Mouse (Mus musculus) intestine, postnatal 0 days (tissue): ENCODE data around the gene Cacna2d2. TPM values are rescaled to one million over a fixed set of nuclear protein-coding genes. Genes with fewer than 3 reads are reported as not detected.
A peak's percentile ranks its signal among the peaks of the same experiment; 100 is the strongest.

ENCODE experiments used
- ATAC-seq: fragments of 200-750 bp; cut with Nextera tagmentation; 2 replicates; pipeline ENCODE4 v1.8.0; 2017; ENCODE audit warnings: mild to moderate bottlenecking, moderate TSS enrichment, moderate library complexity
- H3K27ac ChIP-seq: fragments of 300-500 bp; sonication (generic); 2 replicates; pipeline ENCODE4 v1.5.1; 2014; ENCODE audit warnings: mild to moderate bottlenecking, low read depth, low read length, moderate library complexity
- H3K27me3 ChIP-seq: fragments of 300-500 bp; sonication (generic); replicated peaks from 2 replicates; pipeline ENCODE4 v1.6.1; 2014; ENCODE audit warnings: low read length, mixed read lengths; ENCODE audit not compliant: control insufficient read depth, insufficient read depth
- H3K36me3 ChIP-seq: fragments of 300-500 bp; sonication (generic); 2 replicates; pipeline ENCODE4 v1.6.1; 2014; ENCODE audit warnings: mild to moderate bottlenecking, moderate library complexity; ENCODE audit not compliant: control insufficient read depth, insufficient read depth
- H3K4me1 ChIP-seq: fragments of 300-500 bp; sonication (generic); replicated peaks from 2 replicates; pipeline ENCODE4 v1.6.1; 2014; ENCODE audit warnings: antibody characterized with exemption, low read length, mixed read lengths; ENCODE audit not compliant: control insufficient read depth, insufficient read depth
- H3K4me2 ChIP-seq: fragments of 300-500 bp; sonication (generic); replicated peaks from 2 replicates; pipeline ENCODE4 v1.6.1; 2014; ENCODE audit warnings: low read depth, mild to moderate bottlenecking, moderate library complexity
- H3K4me3 ChIP-seq: fragments of 300-500 bp; sonication (generic); 2 replicates; pipeline ENCODE4 v1.5.1; 2014; ENCODE audit warnings: low read depth, low read length
- H3K9ac ChIP-seq: fragments of 300-500 bp; sonication (generic); 2 replicates; pipeline ENCODE4 v1.6.1; 2014; ENCODE audit warnings: mild to moderate bottlenecking, low read depth, low read length
- H3K9me3 ChIP-seq: fragments of 300-500 bp; sonication (generic); 2 replicates; pipeline ENCODE4 v1.6.1; 2016; ENCODE audit warnings: mixed run types; ENCODE audit not compliant: control insufficient read depth
- CTCF ChIP-seq: sonication (generic); IDR thresholded peaks from 2 replicates; pipeline ENCODE4 v1.5.1; 2016; ENCODE audit warnings: low read depth, mild to moderate bottlenecking, control low read depth, antibody characterized with exemption, moderate library complexity
- WGBS: fragments of 180-500 bp; shearing (Covaris S2); extraction: QIAGEN DNeasy Blood & Tissue Kit; methylation state at CpG from one replicate; pipeline ENCODE4 v1.1.7; 2014; 5-methylcytosine and 5-hydroxymethylcytosine counted together
- polyA plus RNA-seq: library from polyadenylated mRNA; unstranded; fragments of >200 nt; fragmentation: Nextera tagmentation; extraction: Ambion mirVana; gene quantifications from 2 replicates; pipeline ENCODE4 v1.2.1, GENCODE M21; 2015

Gene Cacna2d2
- polyA plus RNA-seq, 1 experiment from 2014 or later = 0.22 TPM

DNA sequence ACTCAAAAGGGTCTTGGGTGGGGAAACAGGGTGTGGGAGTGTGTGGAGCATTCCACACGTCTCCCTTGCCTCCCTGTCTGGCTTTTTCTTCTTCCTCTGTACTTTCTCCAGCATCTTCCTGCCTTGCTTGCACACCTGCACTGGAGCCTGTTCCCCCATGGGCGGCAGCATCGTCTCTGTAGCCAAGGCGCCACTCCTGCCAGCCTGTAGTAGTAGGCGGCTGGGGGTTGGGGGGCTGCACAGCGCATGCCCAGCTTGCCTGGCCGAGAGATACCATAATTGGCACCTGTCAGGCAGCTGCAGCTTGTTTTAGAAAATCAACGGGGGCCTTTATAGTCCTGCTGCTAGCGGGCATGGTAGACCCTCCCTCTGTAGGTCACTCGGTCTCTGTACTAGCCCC lies 108.9 kb downstream of the Cacna2d2 start:
- no peak for TF ChIP-seq CTCF
- no peak overlapping the region for H3K9ac ChIP-seq
- H3K4me2 ChIP-seq = no peak overlapping the region
- H3K4me3 ChIP-seq = no peak overlapping the region
- 55% methylated on average over 9 of the region's 10 CpGs for WGBS
- no peak overlapping the region for H3K27ac ChIP-seq
- H3K9me3 ChIP-seq = no peaks in the 10 kb centered on the region
- H3K27me3 ChIP-seq = no peaks in the 10 kb centered on the region
- H3K4me1 ChIP-seq = no peaks in the 10 kb centered on the region
- ATAC-seq = no peak
- H3K36me3 ChIP-seq = no peaks in the 10 kb centered on the region

DNA sequence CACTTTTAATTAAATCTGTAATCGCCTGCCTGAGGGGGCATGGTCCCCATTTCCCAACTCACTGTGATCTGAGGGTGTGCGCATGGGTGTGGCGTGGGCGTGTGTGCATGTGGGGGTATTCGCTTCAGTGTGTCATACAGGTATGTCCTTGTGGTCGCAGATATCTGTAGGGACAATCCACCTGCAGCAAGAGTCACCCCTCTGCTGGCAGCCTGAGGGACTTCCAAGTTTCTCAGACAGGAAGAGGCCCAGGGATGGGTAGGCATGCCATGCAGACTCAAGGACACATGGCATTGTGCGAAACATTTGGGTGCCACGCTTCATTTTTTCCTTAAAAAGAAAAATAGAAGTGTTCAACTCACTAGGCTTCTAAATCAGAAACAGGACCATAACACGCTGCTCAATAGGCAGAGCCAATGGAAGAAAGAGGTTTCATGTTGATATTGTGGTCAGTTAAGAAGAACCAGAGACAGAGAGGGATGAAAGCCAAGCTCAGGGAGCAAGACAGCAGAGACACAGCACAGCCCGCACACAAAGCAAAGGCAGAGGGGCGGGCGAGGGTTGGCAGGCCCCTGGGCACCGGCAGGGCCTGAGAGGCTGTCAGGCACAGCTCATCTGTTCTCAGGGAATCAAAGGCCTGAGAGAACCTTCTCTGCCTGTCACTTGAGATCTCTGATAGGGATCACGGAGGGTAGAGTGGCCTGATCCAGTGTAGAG lies 111.1 kb downstream of the Cacna2d2 start:
- H3K4me2 ChIP-seq = no peak overlapping the region
- H3K9ac ChIP-seq = no peak overlapping the region
- H3K4me1 ChIP-seq = no peaks in the 10 kb centered on the region
- 0 out of 2 replicates have a peak, but pooled peaks have one; percentile 17 for TF ChIP-seq CTCF
- H3K4me3 ChIP-seq = no peak overlapping the region
- no peaks in the 10 kb centered on the region for H3K27me3 ChIP-seq
- WGBS = 79% methylated on average over 14 of the region's 14 CpGs
- no peaks in the 10 kb centered on the region for H3K36me3 ChIP-seq
- ATAC-seq = no peak
- H3K27ac ChIP-seq = no peak overlapping the region
- H3K9me3 ChIP-seq = no peaks in the 10 kb centered on the region

DNA sequence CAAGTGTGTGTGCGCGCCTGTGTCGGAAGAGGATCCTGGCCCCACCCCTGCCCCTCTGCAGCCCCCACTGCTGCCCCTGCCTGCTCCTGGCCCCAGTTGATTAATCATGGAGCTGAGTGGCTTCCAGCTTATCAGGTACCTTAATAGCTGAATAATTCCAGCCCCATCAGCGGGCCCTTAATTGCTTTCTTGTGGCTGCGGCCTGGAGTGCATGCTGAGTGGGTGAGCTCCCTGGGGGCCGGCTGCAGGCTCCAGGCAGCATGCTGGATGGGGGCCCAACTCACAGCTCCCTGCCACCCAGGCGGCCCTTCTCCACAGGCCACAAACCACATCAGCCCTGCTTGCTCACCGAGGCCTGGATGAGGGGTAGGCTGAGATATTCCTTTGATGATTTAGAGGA lies 112.0 kb downstream of the Cacna2d2 start:
- Histone ChIP-seq H3K9ac (no peak overlapping the region), H3K9me3 (no peaks in the 10 kb centered on the region), H3K27ac (no peak overlapping the region), H3K4me2 (no peak overlapping the region), H3K4me1 (no peaks in the 10 kb centered on the region), H3K27me3 (no peaks in the 10 kb centered on the region), H3K36me3 (no peaks in the 10 kb centered on the region), H3K4me3 (no peak overlapping the region)
- WGBS = 51% methylated on average over 8 of the region's 8 CpGs
- TF ChIP-seq CTCF = no peak
- no peak for ATAC-seq

DNA sequence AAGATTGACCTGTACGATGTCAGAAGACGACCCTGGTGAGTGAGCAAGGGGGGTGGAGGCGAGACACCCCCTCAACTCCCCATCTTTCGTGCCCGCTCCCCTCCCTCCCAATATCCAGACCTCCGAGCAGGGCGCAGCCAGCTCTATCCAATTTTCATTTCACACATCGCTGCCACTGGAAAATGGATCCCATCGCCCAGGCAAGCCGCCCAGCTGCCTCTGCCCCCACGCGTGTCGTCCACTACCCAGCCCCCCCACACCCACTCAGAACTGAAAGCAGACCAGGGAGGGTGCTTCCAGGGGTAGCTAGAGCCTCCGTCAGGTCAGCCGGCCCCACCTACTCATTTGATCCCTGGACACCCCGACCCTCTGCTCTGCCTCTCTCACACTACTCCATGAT lies 112.9 kb downstream of the Cacna2d2 start:
- Histone ChIP-seq H3K4me1 (no peaks in the 10 kb centered on the region), H3K36me3 (no peaks in the 10 kb centered on the region), H3K4me3 (no peak overlapping the region), H3K27me3 (no peaks in the 10 kb centered on the region), H3K4me2 (no peak overlapping the region), H3K27ac (no peak overlapping the region), H3K9ac (no peak overlapping the region), H3K9me3 (no peaks in the 10 kb centered on the region)
- 82% methylated on average over 16 of the region's 16 CpGs for WGBS
- no peak for TF ChIP-seq CTCF
- ATAC-seq = no peak

DNA sequence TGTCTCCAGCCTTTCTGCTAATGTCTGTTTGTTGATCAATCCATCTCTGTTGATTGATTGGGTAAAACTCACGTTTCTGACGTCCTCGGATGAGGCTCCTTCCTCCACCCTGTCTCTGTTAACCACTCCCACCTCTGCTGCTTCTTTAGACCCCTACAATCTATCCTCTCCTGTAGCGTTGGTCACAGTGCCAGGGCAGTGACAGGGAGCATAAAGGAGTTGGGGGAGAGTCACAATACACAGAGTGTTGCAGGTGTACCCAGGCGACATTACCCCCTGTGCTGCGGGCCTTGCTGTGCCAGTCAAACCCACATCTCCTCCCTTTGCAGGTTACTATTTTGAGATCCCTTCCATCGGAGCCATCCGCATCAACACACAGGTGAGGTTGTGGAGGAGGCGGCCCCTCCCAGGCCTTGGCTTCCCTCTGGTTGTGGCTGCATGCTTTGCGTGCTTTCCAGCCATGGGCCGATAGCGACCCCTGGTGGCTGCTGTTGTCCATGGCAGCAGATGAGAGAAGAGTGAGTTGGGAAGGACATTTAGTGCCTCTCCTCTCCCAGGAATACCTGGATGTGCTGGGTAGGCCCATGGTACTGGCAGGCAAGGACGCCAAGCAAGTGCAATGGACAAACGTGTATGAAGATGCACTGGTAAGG lies 115.0 kb downstream of the Cacna2d2 start:
- Histone ChIP-seq H3K4me2 (no peak overlapping the region), H3K9ac (no peak overlapping the region), H3K4me3 (no peak overlapping the region), H3K36me3 (no peaks in the 10 kb centered on the region), H3K9me3 (no peaks in the 10 kb centered on the region), H3K27ac (no peak overlapping the region), H3K4me1 (no peaks in the 10 kb centered on the region), H3K27me3 (no peaks in the 10 kb centered on the region)
- 18% methylated on average over 14 of the region's 14 CpGs for WGBS
- TF ChIP-seq CTCF = peak; percentile 100
- peak; percentile 19; the same call in 1 of the 2 replicates for ATAC-seq

DNA sequence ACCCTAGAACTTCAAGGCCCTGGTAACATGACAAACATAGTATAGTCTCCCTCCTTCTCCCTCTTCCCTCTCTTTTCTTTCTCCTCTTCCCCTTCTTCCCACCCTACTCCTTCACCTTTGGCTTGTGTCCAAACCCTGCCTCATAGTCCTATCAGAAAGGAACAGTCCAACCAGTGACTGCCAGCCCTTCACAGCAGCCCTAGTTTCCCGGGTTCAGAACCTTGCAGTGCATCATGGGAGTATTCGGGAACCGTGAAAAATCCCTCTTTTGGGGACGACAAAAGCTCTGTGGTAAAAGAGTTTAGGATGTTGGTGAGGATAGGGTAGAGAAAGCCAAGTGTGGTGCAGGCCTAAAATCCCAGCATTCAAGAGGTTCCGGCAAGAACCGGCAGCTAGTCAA lies 120.9 kb downstream of the Cacna2d2 start:
- Histone ChIP-seq H3K4me2 (no peak overlapping the region), H3K27me3 (no peaks in the 10 kb centered on the region), H3K27ac (no peak overlapping the region), H3K4me1 (peaks cover 4% of the 10 kb centered on the region; the same call in 1 of the 2 replicates), H3K9ac (no peak overlapping the region), H3K9me3 (no peaks in the 10 kb centered on the region), H3K36me3 (no peaks in the 10 kb centered on the region), H3K4me3 (no peak overlapping the region)
- no peak for TF ChIP-seq CTCF
- no peak for ATAC-seq
- WGBS = 72% methylated on average over 6 of the region's 6 CpGs
